Mouse (Mus musculus) left cerebral cortex, postnatal 36 days (tissue): ENCODE results near the gene Stx17. TPM values are rescaled to one million over a fixed set of nuclear protein-coding genes. Genes with fewer than 3 reads are reported as not detected.

ENCODE experiments used
- DNase-seq, 2 experiments: peaks; one replicate each; pipeline ENCODE4 v3.0.0; 2021 to 2022; ENCODE audit warnings: low spot score in 2 of 2, mixed read lengths in 1 of 2
- intact Hi-C: fragments of 180-260 bp; cut with DNase I; formaldehyde crosslinking; loops from one replicate; pipeline ENCODE4 v1.15.1; 2025
- total RNA-seq, 2 experiments: library from RNA; stranded (reverse); gene quantifications; 2 replicates each; pipeline ENCODE4 v1.2.3; 2021

The Stx17 gene
- 10 to 100 TPM; 21.7 to 23.8 TPM for total RNA-seq

DNA sequence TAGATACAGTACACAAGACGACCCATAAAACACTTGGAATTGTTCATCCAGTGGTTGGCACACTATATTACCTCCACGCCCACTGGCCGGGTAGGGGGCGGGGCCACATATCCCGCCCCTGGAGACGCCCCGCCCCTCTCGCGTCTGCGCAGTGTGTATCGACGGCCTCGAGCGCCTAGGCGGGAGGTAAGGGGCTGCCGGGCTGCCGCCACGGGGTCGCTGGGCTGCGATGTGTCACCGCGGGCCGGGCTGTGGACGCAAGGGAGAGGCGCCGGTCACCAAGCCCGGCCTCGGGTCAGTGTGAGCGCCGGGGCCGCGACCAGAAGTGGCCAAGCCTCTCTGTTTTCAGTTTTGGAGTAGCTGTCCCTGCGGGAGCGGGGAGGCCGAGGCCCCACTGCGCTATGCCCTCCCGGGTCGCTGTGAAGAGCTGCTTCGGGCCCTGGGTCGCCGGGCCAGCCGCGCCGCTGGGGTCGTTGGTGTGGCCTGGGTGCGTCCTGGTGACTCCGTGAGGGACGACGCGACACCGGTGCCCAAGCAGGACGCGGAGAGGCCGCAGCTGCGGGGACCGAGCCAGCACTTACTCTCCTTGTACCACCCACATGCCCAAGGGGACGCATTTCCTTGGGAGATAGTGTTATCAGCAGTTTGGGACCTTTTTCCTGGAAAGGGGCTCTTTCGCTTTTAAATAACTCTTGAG lies at the start of gene Stx17:
Gene Stx17 (plus strand): TSS at position 143 of the 697 bp plus-strand sequence.
- DNase-seq: peak; percentile 82 to 86
- intact Hi-C loops: loop anchor here (5.0 kb wide), 1 partner anchor 78 kb away; the partner anchor contains the start of gene Nr4a3

DNA sequence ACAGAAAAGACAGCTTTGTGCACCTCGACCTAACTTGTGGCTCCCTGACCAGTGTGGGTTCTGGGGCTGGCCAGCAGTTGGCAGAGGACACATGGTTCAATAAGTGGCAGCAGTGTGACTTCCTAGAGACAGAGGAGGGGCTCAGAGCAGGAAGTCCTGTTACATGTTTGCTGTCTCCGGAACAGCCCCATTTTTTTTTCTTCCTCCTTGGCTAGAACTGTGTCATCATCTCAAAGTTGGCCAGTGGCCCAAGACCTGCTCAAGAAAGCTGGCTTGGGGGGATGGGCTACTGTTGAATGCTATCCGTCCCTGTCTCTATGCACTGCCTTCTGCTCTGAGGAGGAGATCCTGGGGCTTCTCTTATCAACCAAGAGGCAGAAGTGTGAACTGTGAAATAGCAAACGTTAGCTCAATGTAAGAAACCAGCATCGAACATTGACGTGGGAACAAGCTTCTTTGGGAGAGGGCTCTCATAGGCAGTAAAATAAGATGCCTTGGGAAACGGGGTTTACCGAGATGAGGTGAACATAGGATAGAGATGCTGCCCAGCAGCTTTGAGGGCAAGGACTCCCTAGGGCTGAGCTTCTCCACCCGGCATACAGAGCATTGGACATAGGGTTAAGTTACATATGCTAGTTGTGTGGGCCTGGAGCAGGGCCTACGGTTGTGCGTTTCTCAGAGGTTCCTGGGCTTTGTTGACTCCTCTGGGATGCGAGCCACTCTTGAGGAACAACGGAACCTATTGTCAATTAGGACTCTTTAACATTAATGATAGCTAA lies 47.8 kb upstream of the Stx17 start:
- intact Hi-C loops: no loop called here
- no peak for DNase-seq

DNA sequence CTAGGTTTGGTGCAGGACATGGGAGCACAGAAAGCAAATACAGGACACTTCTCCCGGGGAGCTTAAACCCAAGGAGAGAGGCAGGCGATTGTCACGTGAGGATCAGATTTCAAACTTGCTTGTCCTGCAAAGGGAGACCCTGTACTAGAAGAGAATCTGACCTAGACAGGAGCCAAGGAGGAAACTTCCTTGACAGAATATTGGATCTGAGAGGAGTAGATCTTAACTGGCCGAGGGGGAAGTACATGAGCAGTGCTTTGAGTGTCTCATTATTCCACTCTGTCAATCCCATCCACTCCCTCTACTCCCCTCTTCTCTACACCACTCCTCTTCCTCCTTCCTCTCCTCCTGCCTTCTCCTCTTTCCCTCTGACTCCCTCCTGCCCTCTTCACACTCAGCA lies 46.5 kb upstream of the Stx17 start:
- DNase-seq: no peak
- intact Hi-C loops: no loop called here

DNA sequence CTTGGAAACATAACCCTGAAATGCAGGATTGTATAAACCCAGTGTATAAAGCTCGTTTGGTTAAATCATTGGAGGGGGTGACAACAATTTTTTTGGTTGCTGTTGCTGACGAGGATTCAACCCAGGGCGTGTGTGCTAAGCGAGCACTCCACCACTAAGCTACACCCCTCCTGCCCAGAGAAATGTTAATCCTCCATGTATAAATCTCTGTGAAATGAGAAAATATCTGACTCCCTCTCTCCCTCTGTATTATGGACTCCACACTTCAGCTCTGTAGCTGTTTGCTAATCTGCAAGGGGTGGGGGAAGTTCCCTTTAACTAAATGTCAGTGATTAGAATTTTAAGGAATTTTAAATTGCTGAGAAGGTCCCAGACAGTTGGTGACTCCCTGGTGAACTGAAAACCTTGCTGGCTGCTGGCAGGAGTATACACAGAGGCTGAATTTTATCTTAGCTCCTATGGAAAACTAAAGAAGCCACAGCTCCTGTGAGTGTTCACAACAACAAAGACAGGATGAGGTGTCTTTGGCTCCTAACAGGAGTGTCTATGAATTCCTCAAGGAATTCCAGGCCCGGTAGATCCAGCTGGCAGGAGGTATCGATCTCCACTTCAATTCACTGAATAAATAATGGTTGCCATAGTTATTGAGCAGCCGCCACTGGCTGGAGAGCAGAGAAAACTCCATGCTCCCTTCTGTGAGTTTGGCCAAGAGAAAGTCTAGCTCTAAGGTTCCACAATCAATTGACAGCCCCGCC lies 45.3 kb upstream of the Stx17 start:
- intact Hi-C loops: no loop called here

DNA sequence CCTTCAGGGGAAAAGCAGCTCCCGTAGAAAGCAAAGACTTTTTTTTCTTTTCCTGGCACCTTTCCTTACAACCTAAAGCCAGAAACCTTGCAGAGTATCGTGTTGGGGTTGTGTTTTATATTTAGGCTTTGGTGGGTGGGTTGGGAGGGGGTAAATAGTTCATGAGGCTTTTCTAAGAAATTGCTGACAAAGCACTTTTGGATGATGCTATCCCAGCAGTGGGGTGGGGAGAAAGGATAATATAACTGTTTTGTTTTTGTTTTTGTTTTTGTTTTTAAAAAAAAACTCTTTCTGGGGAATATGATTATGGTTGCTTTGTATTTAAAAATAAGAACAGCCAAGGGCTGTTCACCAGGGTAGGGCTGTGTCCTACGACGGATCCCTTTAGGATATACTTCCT lies 41.3 kb upstream of the Stx17 start:
- intact Hi-C loops: no loop called here

More for the DNA sequence above, 45.3 kb upstream of the Stx17 start:
- DNase-seq: no peak

DNA sequence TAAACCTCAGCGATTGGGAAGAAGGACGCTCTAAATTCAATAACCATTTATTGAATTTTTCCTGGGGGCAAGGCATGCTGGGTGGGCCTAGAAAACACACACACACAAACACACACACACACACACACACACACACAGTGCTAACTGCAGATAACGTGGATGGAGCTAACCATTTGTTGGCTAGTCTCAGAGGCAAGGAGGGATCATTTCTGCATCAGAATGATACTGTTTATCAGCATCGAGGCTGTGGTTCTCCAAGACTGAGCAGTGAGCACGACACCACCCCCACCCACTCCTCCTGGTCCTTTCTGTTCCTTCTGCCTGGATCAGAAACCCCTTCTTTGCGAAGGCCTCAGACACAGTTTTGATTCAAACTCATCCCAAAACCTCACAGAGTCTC lies 38.1 kb upstream of the Stx17 start:
- no peak for DNase-seq
- intact Hi-C loops: no loop called here

More for the DNA sequence above, 41.3 kb upstream of the Stx17 start:
- DNase-seq: no peak

DNA sequence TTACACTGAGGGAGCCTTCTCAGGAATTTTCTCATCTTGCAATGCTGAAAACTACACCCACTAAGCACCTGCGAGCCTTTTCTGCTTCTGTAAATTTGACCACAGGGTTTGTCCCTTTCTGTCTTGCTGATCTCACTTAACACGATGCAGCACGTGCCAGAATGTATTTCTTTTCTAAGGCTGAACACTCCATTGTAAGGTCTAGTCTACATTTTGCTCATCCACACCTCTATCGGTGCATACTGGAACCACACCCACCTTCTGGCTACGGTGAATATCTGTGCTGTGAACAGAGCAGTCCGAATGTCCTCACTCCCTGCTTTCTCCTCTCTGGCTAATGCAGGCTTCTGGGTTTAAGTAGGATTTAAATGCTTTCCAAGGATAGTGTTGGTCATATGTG lies 37.2 kb upstream of the Stx17 start:
- no peak for DNase-seq
- intact Hi-C loops: no loop called here

DNA sequence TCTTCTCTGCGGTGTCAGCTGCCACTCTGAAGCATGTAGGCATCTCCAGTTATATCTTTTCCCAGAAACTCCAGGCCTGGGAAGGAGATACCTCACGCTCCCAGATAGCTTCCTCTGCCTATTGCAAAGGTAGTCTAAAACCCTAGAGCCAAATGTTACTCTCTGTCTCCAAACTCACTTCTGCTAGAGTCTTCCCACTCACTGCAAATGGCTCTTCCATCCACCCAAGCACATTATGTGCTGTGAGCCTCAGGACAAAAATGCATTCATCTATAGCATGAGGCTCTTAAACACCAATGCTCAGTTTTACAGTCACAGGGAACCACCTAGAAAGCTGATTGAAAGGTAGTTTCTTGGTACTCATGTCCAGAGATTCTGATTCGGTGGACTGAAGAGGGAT lies 31.5 kb upstream of the Stx17 start:
- no peak for DNase-seq

DNA sequence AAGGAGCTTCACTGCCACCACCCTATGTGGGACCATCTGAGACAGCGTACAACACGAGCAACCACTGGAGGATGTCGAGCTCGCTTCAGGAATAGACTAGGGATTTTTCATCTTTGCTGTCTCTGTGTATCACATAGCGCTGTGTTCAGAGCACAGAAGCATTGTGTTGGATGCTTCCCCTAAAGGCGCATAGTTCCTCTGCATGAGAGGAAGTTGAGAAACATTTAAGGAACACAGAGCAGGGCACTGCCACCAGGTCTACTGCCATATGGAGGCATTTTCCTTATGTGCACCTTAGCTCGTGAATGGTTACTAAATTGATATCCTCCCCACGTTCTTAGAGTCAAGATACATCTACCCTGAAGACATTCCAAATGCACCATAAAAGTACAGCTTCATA lies 24.5 kb upstream of the Stx17 start:
- no peak for DNase-seq
- intact Hi-C loops: no loop called here

More for the DNA sequence above, 31.5 kb upstream of the Stx17 start:
- intact Hi-C loops: no loop called here

DNA sequence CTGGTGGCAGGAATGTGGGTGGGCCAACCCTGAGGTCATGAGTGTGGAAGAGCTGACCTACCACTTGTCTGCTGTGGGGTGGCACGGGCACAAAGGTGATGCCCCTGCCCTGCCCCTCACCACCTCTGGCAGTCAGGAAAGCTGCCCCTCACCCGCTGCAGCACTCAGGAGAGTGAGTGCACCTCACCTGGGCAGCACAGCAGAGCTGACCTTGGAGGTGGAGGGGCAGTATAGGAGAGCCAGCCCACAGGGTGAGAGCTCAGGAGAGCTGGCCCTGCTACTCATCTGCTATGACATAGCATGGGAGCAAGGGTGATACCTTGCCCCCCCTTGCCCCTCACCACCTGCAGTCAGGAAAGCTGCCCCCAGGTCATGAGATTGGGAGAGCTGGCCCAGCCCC lies 22.7 kb upstream of the Stx17 start:
- DNase-seq: no peak
- intact Hi-C loops: no loop called here

DNA sequence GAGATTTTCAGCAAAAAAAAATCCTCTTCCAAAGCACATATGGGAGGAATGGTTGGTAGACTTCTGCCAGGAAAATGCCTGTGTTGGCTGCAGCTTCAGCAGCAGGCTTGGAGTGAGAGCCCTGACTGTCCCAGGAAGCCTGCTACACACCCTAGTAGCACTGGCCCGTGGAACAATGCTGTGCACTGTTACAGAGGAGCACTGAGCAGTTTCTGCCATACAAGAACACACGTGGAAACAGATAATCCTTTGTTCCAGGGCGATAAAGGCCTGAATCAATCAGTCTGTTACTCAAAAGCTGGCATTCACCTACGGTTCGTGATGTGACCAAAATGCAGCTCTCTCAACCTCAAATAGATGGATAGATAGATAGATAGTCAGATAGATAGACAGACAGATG lies 19.3 kb upstream of the Stx17 start:
- intact Hi-C loops: no loop called here
- DNase-seq: no peak

DNA sequence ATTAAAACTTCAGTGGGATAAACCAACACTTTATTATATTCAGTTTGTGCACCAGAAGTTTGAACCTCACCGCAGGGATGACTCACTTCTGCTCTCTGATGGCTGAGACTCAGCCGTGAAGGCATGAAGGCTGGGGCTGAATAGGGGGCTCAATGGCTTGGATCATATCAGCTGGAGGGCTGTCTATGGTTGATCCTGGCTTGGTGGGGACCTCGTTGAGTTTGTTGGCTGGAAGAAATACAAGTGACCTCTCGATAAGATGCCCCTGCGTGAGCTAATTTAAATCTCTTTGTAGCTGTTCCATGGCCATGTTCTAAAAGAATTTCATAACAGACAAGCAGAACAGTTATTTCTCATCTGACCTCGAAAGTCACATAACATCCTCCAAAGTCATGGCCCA lies 17.6 kb upstream of the Stx17 start:
- intact Hi-C loops: no loop called here
- DNase-seq: no peak

DNA sequence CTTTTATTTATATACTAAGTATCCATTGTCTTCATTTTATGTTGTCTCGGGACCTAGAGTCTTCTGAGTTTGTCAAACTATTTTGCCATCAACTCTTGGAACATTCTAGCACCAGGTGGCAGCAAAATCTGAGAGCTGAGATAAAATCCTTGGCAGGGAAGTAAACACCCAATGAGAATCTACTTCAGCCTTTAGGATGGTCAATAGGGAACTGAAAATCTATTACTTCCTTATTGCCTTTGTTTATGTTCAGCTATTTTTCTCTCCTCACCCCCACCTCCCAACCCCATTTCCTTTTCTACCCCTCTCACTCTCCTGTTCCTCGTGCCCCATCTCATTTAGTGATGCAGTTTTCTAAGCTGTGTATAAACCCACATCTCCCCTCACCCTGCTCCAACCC lies 16.1 kb upstream of the Stx17 start:
- no peak for DNase-seq
- intact Hi-C loops: no loop called here

DNA sequence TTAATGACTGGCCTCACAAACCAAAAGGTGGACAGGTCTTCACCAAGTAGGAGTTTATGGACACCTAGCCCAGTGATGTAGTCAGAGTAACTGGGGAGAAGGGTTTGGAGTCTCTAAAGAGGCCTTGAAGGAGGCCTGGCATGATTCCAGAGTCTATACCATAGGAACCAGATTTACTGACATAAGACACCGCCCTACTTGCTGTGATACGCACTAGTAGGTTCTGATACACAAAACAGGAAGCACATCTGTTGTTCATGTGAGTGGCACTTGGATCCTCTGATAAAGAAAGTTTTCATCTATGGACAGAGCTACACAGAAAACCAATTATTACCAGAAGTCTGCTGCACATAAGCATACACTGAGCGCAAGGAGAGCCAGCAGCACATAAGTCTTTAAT lies 14.4 kb upstream of the Stx17 start:
- no peak for DNase-seq
- intact Hi-C loops: no loop called here

DNA sequence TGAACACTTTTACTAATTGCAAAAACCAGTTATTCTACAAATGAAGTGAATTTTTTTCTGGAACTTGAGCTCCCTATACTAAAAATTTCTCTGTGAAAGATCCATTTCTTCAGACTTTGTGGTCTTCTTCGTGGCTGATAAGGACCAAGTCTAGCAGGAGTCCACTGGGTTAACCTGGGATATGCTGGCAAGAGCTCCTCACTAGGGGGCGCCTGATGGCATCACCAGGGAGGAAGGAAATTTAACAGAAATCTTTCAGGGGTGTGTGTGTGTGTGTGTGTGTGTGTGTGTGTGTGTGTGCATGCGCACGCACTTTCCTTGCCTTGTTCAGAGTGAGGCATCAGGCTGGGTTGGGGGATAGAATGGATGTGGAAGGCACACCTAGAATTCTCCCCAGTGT lies 8.5 kb upstream of the Stx17 start:
- no peak for DNase-seq
- intact Hi-C loops: no loop called here

DNA sequence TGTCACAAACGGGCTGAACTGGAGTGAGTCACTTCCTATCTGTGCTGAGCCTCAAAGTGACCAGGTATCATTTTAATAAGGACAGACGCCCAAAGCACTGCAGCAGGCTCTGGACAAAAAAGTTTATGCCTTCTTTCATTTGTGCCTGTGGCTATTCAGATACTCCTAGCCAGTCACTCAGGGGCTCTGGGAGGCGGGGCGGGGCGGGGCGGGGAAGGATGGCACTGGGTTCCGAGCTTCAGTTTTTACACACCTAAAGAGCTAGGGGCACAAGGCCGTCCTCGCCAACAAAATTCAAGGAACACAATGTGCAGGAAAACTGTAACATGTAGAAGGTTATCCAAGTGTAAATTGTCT lies 321 bp upstream of the Stx17 start:
- intact Hi-C loops: loop anchor here (5.0 kb wide), 1 partner anchor 77 kb away; the partner anchor contains the start of gene Nr4a3
- peak in 1 of 2 experiments; percentile 5 for DNase-seq

DNA sequence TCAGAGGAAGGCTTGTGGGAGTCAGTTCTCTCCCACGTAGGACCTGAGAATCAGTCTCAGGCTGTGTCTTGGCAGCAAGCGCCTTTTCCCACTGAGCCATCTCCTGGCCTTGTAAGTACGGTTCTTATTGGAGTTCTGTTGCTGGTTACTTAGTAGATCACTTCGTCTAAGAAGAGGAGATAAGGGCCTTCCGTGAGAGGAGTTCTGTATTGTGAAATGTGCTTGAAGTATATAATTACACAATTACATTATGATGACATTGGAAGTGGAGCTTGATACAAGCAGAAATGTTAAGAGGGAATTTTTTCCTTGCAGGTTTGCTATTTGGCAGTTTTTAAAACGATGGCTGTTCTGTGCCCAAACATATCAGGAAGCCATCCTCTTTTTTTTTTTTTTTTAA lies 5.6 kb downstream of the Stx17 start:
- intact Hi-C loops: no loop called here
- no peak for DNase-seq

DNA sequence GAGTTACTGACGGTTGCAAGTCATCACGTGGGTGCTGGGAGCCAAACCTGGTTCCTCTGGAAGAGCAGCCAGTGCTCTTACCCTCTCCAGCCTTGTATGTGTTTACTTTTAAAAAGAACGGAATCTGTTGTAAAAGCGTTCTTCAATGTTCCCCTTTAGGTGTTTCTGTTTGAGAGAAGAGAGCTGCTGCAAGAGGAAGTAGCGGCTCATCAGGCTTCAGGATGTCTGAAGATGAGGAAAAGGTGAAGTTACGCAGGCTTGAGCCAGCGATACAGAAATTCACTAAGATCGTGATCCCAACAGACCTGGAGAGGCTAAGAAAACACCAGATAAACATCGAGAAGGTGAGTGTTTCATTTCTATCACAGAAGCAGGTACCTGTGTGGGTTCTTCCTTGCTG lies 6.9 kb downstream of the Stx17 start:
- no peak for DNase-seq

DNA sequence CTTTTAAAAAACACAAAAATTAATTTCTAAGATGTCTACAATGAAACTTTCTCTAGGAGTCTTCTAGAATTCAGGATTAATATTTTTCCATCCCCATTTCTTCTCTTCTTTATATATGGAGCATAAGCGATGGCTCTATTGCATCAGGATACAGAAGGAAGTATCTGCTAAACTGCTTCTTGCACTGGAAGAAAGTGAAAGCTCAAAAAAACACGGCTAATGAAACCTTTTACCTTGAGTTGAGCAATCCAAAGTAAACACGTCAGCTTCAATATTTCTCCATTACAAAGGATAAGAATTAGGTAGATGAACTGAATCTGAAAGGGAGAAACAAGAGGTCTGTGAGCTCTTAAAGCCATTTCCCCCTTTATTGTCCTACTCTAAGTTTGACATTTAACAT lies 8.0 kb downstream of the Stx17 start:
- no peak for DNase-seq
- intact Hi-C loops: no loop called here

More for the DNA sequence above, 6.9 kb downstream of the Stx17 start:
- intact Hi-C loops: no loop called here

DNA sequence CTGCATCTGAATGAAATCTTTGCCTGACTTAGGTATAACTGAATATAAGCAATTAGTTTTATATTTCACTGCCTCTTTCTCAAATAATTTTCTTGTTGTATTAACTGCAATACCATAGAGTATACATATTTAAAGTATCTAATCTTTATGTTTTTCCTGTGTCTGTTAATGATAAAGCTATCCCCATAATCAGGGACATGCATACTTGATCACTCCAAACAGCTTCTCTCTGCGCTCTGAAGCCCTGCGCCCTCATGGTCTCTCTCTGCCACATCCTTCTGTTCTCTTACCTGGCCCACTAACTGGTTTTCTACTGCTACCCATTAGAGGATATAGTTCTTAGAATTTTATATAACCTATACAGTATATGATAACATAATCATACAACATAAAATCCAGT lies 24.8 kb downstream of the Stx17 start:
- intact Hi-C loops: no loop called here
- DNase-seq: no peak

DNA sequence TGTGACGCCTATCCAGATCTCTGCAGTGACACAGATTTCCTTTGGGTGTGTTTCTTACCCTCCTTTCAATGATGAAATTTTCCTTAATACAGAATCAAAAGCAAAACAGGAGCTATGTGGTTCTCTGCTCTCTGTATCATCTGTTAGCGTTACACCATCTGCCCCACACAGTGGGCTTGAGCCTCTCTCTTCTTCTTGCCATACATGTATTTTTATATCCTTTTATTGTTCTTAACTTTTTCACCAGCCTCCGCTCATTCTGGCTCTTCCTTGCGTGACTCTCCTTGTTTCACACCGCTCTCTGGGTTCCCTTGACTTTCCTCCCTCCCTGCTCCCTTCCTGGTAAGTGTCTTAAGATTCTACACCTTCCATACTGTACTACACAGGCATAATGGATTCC lies 28.5 kb downstream of the Stx17 start:
- intact Hi-C loops: no loop called here
- peak; percentile 24 to 40 for DNase-seq
